Mouse (Mus musculus) midbrain, embryonic 10.5 days (tissue): Measurements from ENCODE around the gene Zfp948. TPM values are rescaled to one million over a fixed set of nuclear protein-coding genes. Genes with fewer than 3 reads are reported as not detected.
A peak's percentile ranks its signal among the peaks of the same experiment; 100 is the strongest.
"Not testable (repeated sequence)": the region's sequence is repeated elsewhere in the genome, so short reads cannot be mapped to it uniquely, and the experiment has no call there.

Source experiments
- DNase-seq: peaks from one replicate; pipeline ENCODE4 v3.0.0-alpha.2; 2017; ENCODE audit warnings: low spot score
- H3K27ac ChIP-seq: fragments of 300-500 bp; sonication (generic); replicated peaks from 2 replicates; pipeline ENCODE4 v1.5.1; 2016; ENCODE audit warnings: mild to moderate bottlenecking
- H3K27me3 ChIP-seq: fragments of 300-500 bp; sonication (generic); 2 replicates; pipeline ENCODE4 v1.6.1; 2016; ENCODE audit warnings: low read depth, mild to moderate bottlenecking; ENCODE audit not compliant: poor library complexity, severe bottlenecking
- H3K36me3 ChIP-seq: fragments of 300-500 bp; sonication (generic); 2 replicates; pipeline ENCODE4 v1.6.1; 2016; ENCODE audit warnings: mild to moderate bottlenecking, moderate library complexity
- H3K4me1 ChIP-seq: fragments of 300-500 bp; sonication (generic); 2 replicates; pipeline ENCODE4 v1.6.1; 2016
- H3K4me3 ChIP-seq: fragments of 300-500 bp; sonication (generic); 2 replicates; pipeline ENCODE4 v1.5.1; 2016; ENCODE audit warnings: mild to moderate bottlenecking, moderate library complexity
- H3K9me3 ChIP-seq: fragments of 300-500 bp; sonication (generic); replicated peaks from 2 replicates; pipeline ENCODE4 v1.6.1; 2016; ENCODE audit warnings: mild to moderate bottlenecking
- WGBS: fragments of 180-500 bp; shearing (Covaris S2); methylation state at CpG from one replicate; pipeline ENCODE4 v1.1.7; 2016; 5-methylcytosine and 5-hydroxymethylcytosine counted together
- polyA plus RNA-seq: library from polyadenylated mRNA; unstranded; fragments of >200 nt; fragmentation: Nextera tagmentation; extraction: Ambion mirVana; gene quantifications from 2 replicates; pipeline ENCODE4 v1.2.1, GENCODE M21; 2016

Zfp948 gene
- polyA plus RNA-seq, 1 experiment from 2014 or later: 14.6 TPM

DNA sequence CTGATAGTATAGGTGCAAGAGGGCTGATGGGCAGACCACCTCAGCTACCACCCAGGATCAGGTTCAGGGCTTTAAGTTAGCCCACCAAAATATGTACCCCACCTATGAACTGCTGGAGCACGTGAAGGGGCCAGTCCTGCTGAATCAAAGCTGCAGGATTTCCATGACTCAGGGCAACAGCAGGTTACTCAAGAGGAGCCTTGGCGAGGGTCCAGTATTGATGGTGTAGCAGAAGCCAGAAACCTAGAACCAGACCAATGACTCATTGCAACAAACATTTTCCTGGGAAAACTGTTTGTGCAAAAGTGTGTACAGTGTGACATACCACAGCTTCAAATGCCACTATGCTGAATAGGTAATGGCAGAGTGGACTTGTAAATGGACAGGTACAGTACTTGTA is 9.0 kb upstream of the Zfp948 start:
- H3K4me3 ChIP-seq: no peak overlapping the region
- H3K9me3 ChIP-seq: no peaks in the 10 kb centered on the region
- WGBS: 87% methylated on average over 2 of the region's 2 CpGs
- no peaks in the 10 kb centered on the region for H3K27me3 ChIP-seq
- no peak overlapping the region for H3K27ac ChIP-seq
- no peaks in the 10 kb centered on the region for H3K4me1 ChIP-seq
- DNase-seq: no peak
- H3K36me3 ChIP-seq: peaks cover 6% of the 10 kb centered on the region; the same call in 1 of the 2 replicates

DNA sequence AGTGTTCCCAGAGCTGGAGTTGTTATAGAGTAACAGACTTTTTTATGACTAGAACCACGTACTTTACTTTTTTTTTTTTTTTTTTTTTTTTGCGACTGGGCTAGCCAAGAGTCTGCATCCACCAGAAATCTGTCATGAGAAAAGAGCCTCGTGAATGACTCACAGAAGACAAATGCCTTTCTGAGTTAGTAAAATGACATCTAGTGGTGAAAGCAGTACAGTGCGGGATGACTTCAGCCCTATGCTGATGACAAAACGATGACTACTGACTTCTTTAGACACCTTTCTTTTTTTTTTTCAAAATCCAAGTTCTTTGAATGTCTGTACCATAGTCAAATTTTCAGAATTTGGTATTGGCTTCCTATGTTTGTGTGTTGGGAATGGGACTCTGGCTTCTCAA is 588 bp upstream of the Zfp948 start:
- Histone ChIP-seq H3K27me3 (no peaks in the 10 kb centered on the region), H3K9me3 (no peaks in the 10 kb centered on the region), H3K4me1 (peaks cover 12% of the 10 kb centered on the region), H3K27ac (peak overlapping the region; percentile 90), H3K36me3 (peaks cover 5% of the 10 kb centered on the region; the same call in 1 of the 2 replicates), H3K4me3 (peak overlapping the region; percentile 67)
- WGBS: 11% methylated on average over 5 of the region's 5 CpGs
- no peak for DNase-seq

DNA sequence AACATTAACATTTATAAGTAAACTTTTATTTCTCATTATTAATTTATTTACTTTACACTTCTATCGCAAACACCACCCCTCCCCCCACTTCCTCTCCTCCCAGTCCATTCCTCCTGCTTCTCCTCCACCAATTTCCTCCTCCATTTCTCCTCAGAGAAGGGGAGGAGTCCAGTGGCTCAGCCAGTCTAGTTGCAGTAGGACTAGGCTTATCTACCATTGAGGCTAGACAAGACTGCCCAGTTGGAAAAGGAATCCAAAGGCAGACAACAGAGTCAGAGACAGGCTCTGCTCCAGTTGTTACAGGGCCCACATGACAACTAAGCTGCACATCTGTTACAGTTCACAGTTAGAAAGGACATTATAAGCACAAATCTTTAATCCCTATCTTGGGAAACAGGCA is 888 bp downstream of the Zfp948 start:
- DNase-seq: peak; percentile 21
- H3K27ac ChIP-seq: no peak overlapping the region
- WGBS: 75% methylated on average over 1 of the region's 1 CpGs

DNA sequence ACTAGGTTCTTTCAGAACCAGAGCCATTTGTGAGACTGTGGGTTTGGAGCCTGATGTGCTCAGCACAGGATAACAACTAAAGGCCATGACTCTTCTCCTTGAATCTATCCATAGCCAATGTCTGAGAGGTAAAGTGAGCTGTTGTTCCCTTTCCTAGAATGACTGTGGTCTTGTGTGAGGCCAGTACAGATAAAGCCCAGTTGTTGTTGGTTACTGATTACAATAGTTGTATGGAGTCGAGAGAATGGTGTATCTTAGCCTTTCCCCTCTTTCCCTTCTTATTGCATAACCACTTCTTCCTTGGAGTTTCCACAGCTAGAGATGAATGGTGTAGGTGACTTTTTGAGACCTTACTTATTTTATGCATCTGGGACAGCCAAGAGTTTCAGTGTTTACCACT is 12.3 kb downstream of the Zfp948 start:
- DNase-seq: no peak
- Histone ChIP-seq H3K4me3 (no peak overlapping the region), H3K27ac (no peak overlapping the region), H3K4me1 (no peaks in the 10 kb centered on the region), H3K9me3 (no peaks in the 10 kb centered on the region), H3K27me3 (no peaks in the 10 kb centered on the region), H3K36me3 (peaks cover 53% of the 10 kb centered on the region)
- 93% methylated on average over 1 of the region's 1 CpGs for WGBS

More for the DNA sequence above, 888 bp downstream of the Zfp948 start:
- Histone ChIP-seq H3K9me3 (no peaks in the 10 kb centered on the region), H3K27me3 (no peaks in the 10 kb centered on the region), H3K36me3 (peaks cover 5% of the 10 kb centered on the region; the same call in 1 of the 2 replicates), H3K4me3 (peak overlapping the region; percentile 67), H3K4me1 (peaks cover 12% of the 10 kb centered on the region)

DNA sequence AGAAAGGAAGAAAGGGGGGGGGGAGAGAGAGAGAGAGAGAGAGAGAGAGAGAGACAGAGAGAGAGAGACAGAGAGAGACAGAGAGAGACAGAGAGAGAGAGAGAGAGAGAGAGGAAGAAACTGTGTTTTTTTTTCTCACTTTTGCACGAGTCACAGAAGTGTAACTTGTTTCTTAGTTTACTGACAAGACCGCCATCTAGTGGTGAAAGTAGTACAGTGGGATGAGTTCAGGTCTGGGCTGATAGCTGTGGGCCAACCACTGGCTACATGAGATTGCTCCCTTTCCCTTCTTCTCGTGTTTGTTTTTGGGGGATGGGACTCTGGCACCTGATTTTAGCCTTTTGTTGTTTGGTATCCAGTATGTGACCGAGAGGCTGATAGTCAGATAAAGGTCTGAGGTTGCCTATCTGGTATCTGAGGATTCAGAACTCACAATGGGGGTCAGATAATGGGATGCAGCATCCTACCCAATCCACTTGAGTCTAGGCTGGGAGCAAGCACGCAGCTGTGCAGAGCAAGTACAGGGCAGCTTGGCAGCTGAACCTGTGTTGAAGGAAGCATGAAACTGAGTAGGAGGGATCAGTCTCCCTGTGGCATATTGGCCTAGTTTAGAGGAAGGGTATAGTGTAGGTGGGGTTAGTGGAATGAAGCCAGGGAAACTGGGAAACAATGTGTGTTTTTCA is 12.8 kb downstream of the Zfp948 start:
- 31% methylated on average over 5 of the region's 5 CpGs for WGBS
- no peaks in the 10 kb centered on the region for H3K9me3 ChIP-seq
- H3K4me1 ChIP-seq: no peaks in the 10 kb centered on the region
- H3K4me3 ChIP-seq: no peak overlapping the region
- no peak overlapping the region for H3K27ac ChIP-seq
- no peaks in the 10 kb centered on the region for H3K27me3 ChIP-seq
- peak; percentile 24 for DNase-seq
- H3K36me3 ChIP-seq: peaks cover 52% of the 10 kb centered on the region

DNA sequence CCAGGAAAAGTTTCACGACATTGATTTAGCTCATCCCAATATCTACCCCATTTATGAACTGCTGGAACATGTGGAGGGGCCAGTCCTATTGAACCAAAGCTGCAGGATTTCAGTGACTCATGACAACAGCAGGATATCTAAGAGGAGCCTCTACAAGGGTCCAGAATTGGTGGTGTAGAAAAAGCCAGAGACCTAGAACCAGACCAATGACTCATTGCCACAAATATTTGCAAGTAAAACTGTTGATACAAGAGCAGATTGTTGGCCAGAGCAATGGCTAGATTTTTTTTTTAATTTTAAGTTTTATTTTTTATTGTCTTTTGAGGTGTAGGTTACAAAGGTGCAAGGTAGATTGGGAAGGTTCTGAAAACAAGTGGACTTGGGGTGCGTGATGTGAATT is 18.7 kb downstream of the Zfp948 start:
- Histone ChIP-seq H3K9me3 (peaks cover 14% of the 10 kb centered on the region), H3K27me3 (no peaks in the 10 kb centered on the region), H3K4me3 (no peak overlapping the region), H3K27ac (no peak overlapping the region), H3K36me3 (peaks cover 61% of the 10 kb centered on the region), H3K4me1 (no peaks in the 10 kb centered on the region)
- 94% methylated on average over 2 of the region's 2 CpGs for WGBS
- DNase-seq: no peak

DNA sequence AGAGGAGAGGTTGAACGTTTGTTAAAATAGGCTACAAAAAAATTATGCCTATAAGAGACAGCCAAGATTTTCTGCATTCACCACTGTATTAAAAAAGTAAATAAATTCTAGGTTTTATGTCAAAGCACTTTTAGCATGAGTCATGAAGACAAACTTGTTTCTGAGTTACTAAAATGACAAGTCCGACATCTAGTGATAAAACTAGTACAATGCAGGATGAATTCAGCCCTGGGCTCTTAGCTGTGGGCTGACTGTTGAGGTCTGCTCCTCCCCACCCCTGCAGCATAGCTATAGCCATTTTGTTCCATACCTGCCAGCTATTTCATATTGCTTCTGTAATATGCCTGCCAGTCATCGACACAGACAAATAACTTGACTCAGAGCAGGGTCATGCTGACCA is 49.5 kb downstream of the Zfp948 start:
- Histone ChIP-seq H3K4me3 (no peak overlapping the region), H3K27ac (no peak overlapping the region), H3K36me3 (no peaks in the 10 kb centered on the region), H3K9me3 (peaks cover 8% of the 10 kb centered on the region; the same call in 1 of the 2 replicates), H3K4me1 (no peaks in the 10 kb centered on the region), H3K27me3 (no peaks in the 10 kb centered on the region)
- no peak for DNase-seq
- 78% methylated on average over 3 of the region's 3 CpGs for whole genome bisulfite sequencing

DNA sequence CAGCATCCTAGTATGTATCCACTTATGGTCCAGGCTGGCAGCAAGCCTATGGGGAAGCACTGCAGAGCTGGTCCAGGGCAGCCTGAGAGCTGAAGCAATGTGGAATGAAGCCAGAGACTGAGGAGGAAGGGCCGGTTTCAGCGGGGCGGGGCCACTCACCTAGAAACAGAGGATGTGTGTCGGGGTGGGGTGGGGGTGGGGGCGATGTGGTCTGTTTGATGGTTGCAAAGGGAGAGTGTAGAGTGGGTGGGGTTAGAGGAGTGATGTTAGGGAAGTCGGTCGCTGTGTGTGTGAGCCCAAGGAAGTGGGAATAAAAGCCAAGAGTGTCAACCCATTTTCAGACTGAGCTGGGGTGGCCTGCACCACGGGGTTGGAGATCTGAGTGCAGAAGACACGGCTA is 50.5 kb downstream of the Zfp948 start:
- DNase-seq: no peak
- Histone ChIP-seq H3K4me1 (no peaks in the 10 kb centered on the region), H3K36me3 (no peaks in the 10 kb centered on the region), H3K27ac (no peak overlapping the region), H3K27me3 (no peaks in the 10 kb centered on the region), H3K4me3 (no peak overlapping the region), H3K9me3 (peaks cover 8% of the 10 kb centered on the region; the same call in 1 of the 2 replicates)
- 10% methylated on average over 9 of the region's 9 CpGs for whole genome bisulfite sequencing

DNA sequence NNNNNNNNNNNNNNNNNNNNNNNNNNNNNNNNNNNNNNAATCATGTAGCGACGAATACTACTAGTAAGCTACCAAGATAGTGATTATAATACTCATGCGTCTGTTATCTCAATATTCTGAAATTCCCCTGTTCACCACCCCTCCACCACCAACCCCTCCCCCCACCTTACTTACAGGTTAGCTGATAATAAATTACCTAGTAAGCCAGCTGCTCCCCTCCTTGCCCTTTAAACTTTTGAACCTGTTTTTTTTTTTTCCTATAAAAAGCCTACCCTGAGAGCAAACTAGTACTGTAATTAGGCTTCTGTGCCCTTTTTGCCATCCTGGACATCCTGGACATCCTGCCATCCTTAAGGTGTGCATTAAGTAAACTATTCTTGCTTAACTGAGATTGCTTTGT is 56.8 kb downstream of the Zfp948 start:
- Histone ChIP-seq H3K4me3 (no peak overlapping the region), H3K9me3 (no peaks in the 10 kb centered on the region; the same call in 1 of the 2 replicates), H3K4me1 (no peaks in the 10 kb centered on the region), H3K27me3 (no peaks in the 10 kb centered on the region), H3K27ac (no peak overlapping the region), H3K36me3 (no peaks in the 10 kb centered on the region)
- WGBS: no CpG with 5 or more reads among the region's 3 CpGs
- DNase-seq: no peak

DNA sequence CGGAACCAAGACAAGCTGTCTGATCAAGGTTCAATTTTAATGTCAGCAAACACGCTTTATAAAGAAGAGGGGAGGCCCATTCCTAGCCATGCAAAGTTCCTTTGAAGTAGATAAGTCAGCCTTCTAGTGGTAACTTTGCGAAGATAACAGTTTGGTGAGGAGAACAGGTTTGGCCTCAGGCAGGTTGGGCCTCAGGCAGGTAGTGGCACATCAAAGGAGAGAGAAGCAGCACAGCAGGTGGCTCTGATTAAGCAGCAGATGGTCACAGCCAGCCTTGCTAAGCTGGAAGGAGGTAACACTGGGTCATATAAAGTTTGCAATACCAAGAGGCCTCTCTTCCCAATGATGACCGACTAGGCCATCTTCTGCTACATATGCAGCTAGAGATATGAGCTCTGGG is 69.0 kb downstream of the Zfp948 start:
- H3K27me3 ChIP-seq, H3K4me3 ChIP-seq, DNase-seq, H3K36me3 ChIP-seq, H3K27ac ChIP-seq, H3K4me1 ChIP-seq: not testable (repeated sequence)
- H3K9me3 ChIP-seq: peaks cover 11% of the 10 kb centered on the region
- WGBS: 72% methylated on average over 4 of the region's 4 CpGs

Other genes with a start within 250 kb of the Zfp948 start
- 2.1 and 2.4 TPM in 2 replicates for gene Zfp677, start 183.3 kb upstream of the Zfp948 start, polyA plus RNA-seq
- gene Zfp54, start 143.8 kb upstream of the Zfp948 start, polyA plus RNA-seq: 2.9 and 3.0 TPM in 2 replicates
- 13.3 and 13.4 TPM in 2 replicates for gene Zfp51, start 116.6 kb upstream of the Zfp948 start, polyA plus RNA-seq
- 10.0 and 10.3 TPM in 2 replicates for gene Zfp53, start 78.0 kb upstream of the Zfp948 start, polyA plus RNA-seq
- 1.7 and 2.2 TPM in 2 replicates for gene Zfp52, start 31.5 kb upstream of the Zfp948 start, polyA plus RNA-seq
- gene Zfp983, start 83.6 kb downstream of the Zfp948 start, polyA plus RNA-seq: 5.7 and 6.9 TPM in 2 replicates
- 10.7 and 14.2 TPM in 2 replicates for gene Gm10226, start 124.9 kb downstream of the Zfp948 start, polyA plus RNA-seq
- gene Zfp760, start 140.7 kb downstream of the Zfp948 start, polyA plus RNA-seq: 18.6 and 20.7 TPM in 2 replicates
- gene Zfp229, start 163.8 kb downstream of the Zfp948 start, polyA plus RNA-seq: 7.8 and 9.7 TPM in 2 replicates